Mouse (Mus musculus): ENCODE results near the gene Bak1. TPM values are rescaled to one million over a fixed set of nuclear protein-coding genes. Genes with fewer than 3 reads are reported as not detected.

The Bak1 gene
- 113 TPM for polyA plus RNA-seq (2012; fragmentation: generic; extraction: Trizol)

DNA sequence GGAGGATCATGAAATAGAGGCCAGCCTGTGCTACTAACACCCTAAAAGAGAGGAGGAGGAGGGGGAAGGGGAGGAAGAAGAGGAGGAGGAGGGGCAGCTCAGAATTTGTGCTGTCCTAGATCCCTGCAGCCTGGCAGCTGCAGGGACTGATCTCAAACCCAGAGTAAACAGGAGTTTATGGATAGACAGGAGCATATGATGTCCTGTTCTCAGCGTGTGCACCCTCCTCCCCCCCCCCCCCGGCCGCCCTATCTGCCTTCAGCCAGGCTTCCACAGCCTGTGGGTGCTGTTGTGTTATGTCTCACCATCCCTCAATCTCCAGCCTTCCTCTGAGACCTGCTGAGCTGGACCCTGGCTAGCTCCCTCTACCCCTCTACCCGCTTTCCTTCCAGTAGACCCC is at the start of gene Bak1:
Gene Bak1 (minus strand): TSS at position 101 of the 400 bp plus-strand sequence.
- Histone ChIP-seq H3K27me3 (ENCODE audit: control insufficient read depth, insufficient read depth, insufficient read length) (no peaks in the 10 kb centered on the region), H3K36me3 (ENCODE audit: control insufficient read depth, insufficient read depth) (peaks cover 6% of the 10 kb centered on the region), H3K79me2 (ENCODE audit: control insufficient read depth, insufficient read depth) (peaks cover 19% of the 10 kb centered on the region), H3ac (ENCODE audit: control insufficient read depth, insufficient read length) (peak within 1 kb of the TSS; percentile 63), H3K4me2 (ENCODE audit: low read depth) (peak within 1 kb of the TSS; percentile 85), H3K4me3 (peak within 1 kb of the TSS; percentile 98)
- TF ChIP-seq MYOD1 (IDR thresholded peaks at IDR 0.05; ENCODE audit: control insufficient read depth in 1 of 3, insufficient read length in 2 of 3, low read depth in 2 of 3): peak in 2 of 3 experiments; percentile 20 to 27
- TF ChIP-seq TCF12 (IDR thresholded peaks at IDR 0.05; ENCODE audit: insufficient read depth, poor library complexity, severe bottlenecking): no peak
- TF ChIP-seq CEBPB (IDR thresholded peaks at IDR 0.05; ENCODE audit: insufficient read depth, poor library complexity, severe bottlenecking): no peak
- TF ChIP-seq POLR2AphosphoS2 (IDR thresholded peaks at IDR 0.05; ENCODE audit: insufficient read length, low read depth): no peak
- TF ChIP-seq SRF (IDR thresholded peaks at IDR 0.05; ENCODE audit: control insufficient read depth, insufficient read length, low read depth): no peak

DNA sequence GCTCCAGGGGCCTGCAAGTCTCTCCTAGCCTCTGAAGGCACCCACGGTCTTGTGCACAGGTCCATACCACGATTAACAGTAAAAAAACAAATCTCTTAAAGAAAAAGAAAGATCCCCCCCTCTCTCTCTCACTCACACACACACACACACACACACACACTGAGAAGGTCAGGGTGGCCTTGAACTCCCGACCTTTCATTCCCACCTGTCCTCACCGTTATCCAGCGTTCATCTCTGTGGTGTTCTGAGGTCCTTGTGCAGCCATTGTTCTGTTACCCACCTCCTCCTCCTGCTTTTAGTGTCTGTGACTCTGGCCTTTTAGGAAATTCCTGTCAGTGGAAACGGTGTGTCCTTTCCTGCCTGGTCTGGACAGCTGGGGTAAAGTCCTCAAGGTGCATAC is 49.7 kb upstream of the Bak1 start:
- Histone ChIP-seq H3K36me3 (ENCODE audit: control insufficient read depth, insufficient read depth) (peaks cover 4% of the 10 kb centered on the region), H3K4me2 (ENCODE audit: low read depth) (no peak overlapping the region), H3K79me2 (ENCODE audit: control insufficient read depth, insufficient read depth) (no peaks in the 10 kb centered on the region), H3ac (ENCODE audit: control insufficient read depth, insufficient read length) (no peak overlapping the region), H3K4me3 (no peak overlapping the region), H3K27me3 (ENCODE audit: control insufficient read depth, insufficient read depth, insufficient read length) (no peaks in the 10 kb centered on the region)
- no peak for TF ChIP-seq E2F4 (IDR thresholded peaks at IDR 0.05; ENCODE audit: insufficient read depth)
- TF ChIP-seq USF1 (IDR thresholded peaks at IDR 0.05; ENCODE audit: low read depth): no peak
- no peak for TF ChIP-seq TCF12 (IDR thresholded peaks at IDR 0.05; ENCODE audit: insufficient read depth, poor library complexity, severe bottlenecking)
- TF ChIP-seq POLR2AphosphoS2 (IDR thresholded peaks at IDR 0.05; ENCODE audit: insufficient read length, low read depth): no peak
- no peak for TF ChIP-seq CEBPB (IDR thresholded peaks at IDR 0.05; ENCODE audit: insufficient read depth, poor library complexity, severe bottlenecking)
- TF ChIP-seq TCF3 (IDR thresholded peaks at IDR 0.05; ENCODE audit: insufficient read length, low read depth): no peak
- no peak for TF ChIP-seq REST (IDR thresholded peaks at IDR 0.05; ENCODE audit: insufficient read depth, insufficient read length)

DNA sequence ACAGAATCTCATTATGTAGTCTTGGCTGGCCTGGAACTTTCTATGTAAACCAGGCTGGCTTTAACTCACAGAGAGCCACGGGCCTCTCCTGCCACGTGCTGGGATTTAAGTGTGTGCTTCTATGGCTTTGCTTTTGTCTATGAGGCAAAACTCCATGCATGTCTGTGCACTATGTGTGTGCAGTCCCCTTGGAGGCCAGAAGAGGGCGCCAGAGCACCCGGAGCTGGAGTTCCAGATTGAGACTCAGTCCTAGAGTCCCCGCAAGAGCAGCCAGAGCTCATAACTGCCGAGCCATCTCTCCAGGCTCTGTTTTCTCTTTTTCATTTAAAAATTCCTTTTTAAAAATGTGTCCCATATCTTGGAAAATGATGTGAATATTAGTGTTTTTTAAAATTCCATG is 49.1 kb upstream of the Bak1 start:
- H3K27me3 ChIP-seq (ENCODE audit: control insufficient read depth, insufficient read depth, insufficient read length): no peaks in the 10 kb centered on the region

DNA sequence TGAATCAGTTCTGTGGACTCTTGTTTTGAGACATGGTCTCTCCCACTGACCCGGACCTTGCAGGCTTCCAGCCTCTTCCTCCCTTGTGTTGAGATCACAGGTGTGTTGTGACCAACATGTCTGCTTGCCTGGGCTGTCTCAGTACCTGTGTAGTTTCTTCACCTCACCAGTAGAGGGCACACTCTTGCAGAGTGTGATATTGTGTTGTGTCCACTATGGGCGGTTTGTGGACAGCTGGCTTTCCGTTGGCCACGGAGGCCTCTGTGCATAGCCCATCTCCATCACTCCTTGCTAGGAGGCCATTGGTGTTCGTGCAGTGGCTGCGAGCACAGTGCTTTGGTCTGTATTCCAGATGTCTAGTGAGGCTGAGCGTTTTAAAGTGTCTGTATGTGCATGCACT is 48.3 kb upstream of the Bak1 start:
- TF ChIP-seq MAX (IDR thresholded peaks at IDR 0.05; ENCODE audit: low read depth) (no peak), CEBPB (IDR thresholded peaks at IDR 0.05; ENCODE audit: insufficient read depth, poor library complexity, severe bottlenecking) (no peak), TCF12 (IDR thresholded peaks at IDR 0.05; ENCODE audit: insufficient read depth, poor library complexity, severe bottlenecking) (no peak), USF1 (IDR thresholded peaks at IDR 0.05; ENCODE audit: low read depth) (no peak), E2F4 (IDR thresholded peaks at IDR 0.05; ENCODE audit: insufficient read depth) (no peak), MYOD1 (IDR thresholded peaks at IDR 0.05; ENCODE audit: control insufficient read depth in 1 of 3, insufficient read length in 2 of 3, low read depth in 2 of 3) (no peak), POLR2AphosphoS2 (IDR thresholded peaks at IDR 0.05; ENCODE audit: insufficient read length, low read depth) (no peak), SRF (IDR thresholded peaks at IDR 0.05; ENCODE audit: control insufficient read depth, insufficient read length, low read depth) (no peak), REST (IDR thresholded peaks at IDR 0.05; ENCODE audit: insufficient read depth, insufficient read length) (no peak)
- no peak overlapping the region for H3K4me3 ChIP-seq
- peaks cover 4% of the 10 kb centered on the region for H3K36me3 ChIP-seq (ENCODE audit: control insufficient read depth, insufficient read depth)
- no peaks in the 10 kb centered on the region for H3K79me2 ChIP-seq (ENCODE audit: control insufficient read depth, insufficient read depth)
- H3K4me2 ChIP-seq (ENCODE audit: low read depth): no peak overlapping the region
- H3K27me3 ChIP-seq (ENCODE audit: control insufficient read depth, insufficient read depth, insufficient read length): no peaks in the 10 kb centered on the region
- H3ac ChIP-seq (ENCODE audit: control insufficient read depth, insufficient read length): no peak overlapping the region

More for the DNA sequence above, 49.1 kb upstream of the Bak1 start:
- H3K79me2 ChIP-seq (ENCODE audit: control insufficient read depth, insufficient read depth): no peaks in the 10 kb centered on the region
- no peak overlapping the region for H3ac ChIP-seq (ENCODE audit: control insufficient read depth, insufficient read length)
- TF ChIP-seq CEBPB (IDR thresholded peaks at IDR 0.05; ENCODE audit: insufficient read depth, poor library complexity, severe bottlenecking) (no peak), E2F4 (IDR thresholded peaks at IDR 0.05; ENCODE audit: insufficient read depth) (no peak), TCF3 (IDR thresholded peaks at IDR 0.05; ENCODE audit: insufficient read length, low read depth) (no peak), SRF (IDR thresholded peaks at IDR 0.05; ENCODE audit: control insufficient read depth, insufficient read length, low read depth) (no peak), MAX (IDR thresholded peaks at IDR 0.05; ENCODE audit: low read depth) (no peak), MYOG (IDR thresholded peaks at IDR 0.05; ENCODE audit: control insufficient read depth in 1 of 3, insufficient read depth in 1 of 3, insufficient read length in 2 of 3, low read depth in 2 of 3) (no peak), USF1 (IDR thresholded peaks at IDR 0.05; ENCODE audit: low read depth) (no peak), POLR2AphosphoS2 (IDR thresholded peaks at IDR 0.05; ENCODE audit: insufficient read length, low read depth) (no peak), POLR2A (IDR thresholded peaks at IDR 0.05; ENCODE audit: insufficient read length, low read depth) (no peak), MYOD1 (IDR thresholded peaks at IDR 0.05; ENCODE audit: control insufficient read depth in 1 of 3, insufficient read length in 2 of 3, low read depth in 2 of 3) (no peak), TCF12 (IDR thresholded peaks at IDR 0.05; ENCODE audit: insufficient read depth, poor library complexity, severe bottlenecking) (no peak), REST (IDR thresholded peaks at IDR 0.05; ENCODE audit: insufficient read depth, insufficient read length) (no peak)
- H3K4me3 ChIP-seq: no peak overlapping the region
- peaks cover 4% of the 10 kb centered on the region for H3K36me3 ChIP-seq (ENCODE audit: control insufficient read depth, insufficient read depth)
- H3K4me2 ChIP-seq (ENCODE audit: low read depth): no peak overlapping the region

DNA sequence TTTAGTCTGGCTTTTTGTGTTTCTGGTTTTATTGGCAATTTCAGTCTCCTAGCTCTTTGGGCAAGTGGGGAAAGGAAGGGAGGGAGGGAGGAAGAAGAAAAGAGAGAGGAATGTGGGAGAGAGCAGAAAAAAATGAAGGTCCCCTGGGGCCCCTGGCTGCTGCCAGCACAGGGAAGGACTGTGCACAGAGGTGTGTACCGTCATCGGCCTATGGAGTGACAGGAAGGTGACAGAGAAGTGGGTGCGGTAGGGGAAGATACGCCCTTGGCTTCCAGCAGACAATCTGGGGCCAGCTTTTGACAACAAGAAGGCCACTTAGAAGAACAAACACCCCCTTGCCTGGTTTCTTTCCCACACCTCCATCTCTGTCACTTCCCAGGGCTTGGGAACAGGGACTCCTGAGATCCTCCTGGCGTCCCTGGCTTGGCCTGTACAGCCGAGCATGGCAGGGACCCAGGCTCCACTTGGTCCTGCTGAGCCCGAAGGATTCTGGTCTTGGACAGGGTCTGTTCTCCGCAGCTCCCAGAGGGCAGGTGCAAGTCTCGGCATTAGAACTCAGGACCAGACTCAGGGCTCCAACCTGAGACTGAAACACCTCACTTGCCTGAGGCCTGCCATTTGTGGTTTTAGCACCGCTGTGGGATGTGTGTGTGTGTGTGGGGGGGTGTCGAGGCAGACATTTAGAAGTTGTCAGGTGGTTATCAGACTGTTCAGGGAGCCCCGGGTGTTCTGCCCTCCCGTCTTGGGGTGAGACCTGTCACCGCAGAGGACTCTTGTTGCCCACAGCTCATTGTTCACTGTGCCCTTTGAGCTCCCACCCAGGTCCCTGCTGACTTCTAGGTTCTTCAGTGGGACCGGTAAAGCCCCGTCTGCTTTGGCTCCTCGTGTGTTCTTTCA is 46.3 kb upstream of the Bak1 start:
- Histone ChIP-seq H3K27me3 (ENCODE audit: control insufficient read depth, insufficient read depth, insufficient read length) (no peaks in the 10 kb centered on the region), H3K36me3 (ENCODE audit: control insufficient read depth, insufficient read depth) (peaks cover 4% of the 10 kb centered on the region), H3ac (ENCODE audit: control insufficient read depth, insufficient read length) (no peak overlapping the region), H3K4me3 (no peak overlapping the region), H3K79me2 (ENCODE audit: control insufficient read depth, insufficient read depth) (no peaks in the 10 kb centered on the region), H3K4me2 (ENCODE audit: low read depth) (no peak overlapping the region)
- TF ChIP-seq POLR2A (IDR thresholded peaks at IDR 0.05; ENCODE audit: insufficient read length, low read depth) (no peak), MYOG (IDR thresholded peaks at IDR 0.05; ENCODE audit: control insufficient read depth in 1 of 3, insufficient read depth in 1 of 3, insufficient read length in 2 of 3, low read depth in 2 of 3) (no peak), CEBPB (IDR thresholded peaks at IDR 0.05; ENCODE audit: insufficient read depth, poor library complexity, severe bottlenecking) (no peak), E2F4 (IDR thresholded peaks at IDR 0.05; ENCODE audit: insufficient read depth) (no peak)

Data from myocyte (in vitro differentiated cells).